Mouse (Mus musculus) liver, embryonic 12.5 days (tissue): ENCODE results near the gene Mfsd13b. TPM values are rescaled to one million over a fixed set of nuclear protein-coding genes. Genes with fewer than 3 reads are reported as not detected.
A peak's percentile ranks its signal among the peaks of the same experiment; 100 is the strongest.

ENCODE experiments used
- ATAC-seq: fragments of 200-750 bp; cut with Nextera tagmentation; 2 replicates; pipeline ENCODE4 v1.8.0; 2017; ENCODE audit warnings: moderate number of reproducible peaks, mild to moderate bottlenecking, moderate library complexity
- H3K27ac ChIP-seq: fragments of 300-500 bp; sonication (generic); 2 replicates; pipeline ENCODE4 v1.5.1; 2016; ENCODE audit warnings: mild to moderate bottlenecking
- H3K27me3 ChIP-seq: fragments of 300-500 bp; sonication (generic); replicated peaks from 2 replicates; pipeline ENCODE4 v1.6.1; 2016; ENCODE audit warnings: mild to moderate bottlenecking, moderate library complexity
- H3K36me3 ChIP-seq: fragments of 300-500 bp; sonication (generic); 2 replicates; pipeline ENCODE4 v1.6.1; 2016; ENCODE audit warnings: mild to moderate bottlenecking, moderate library complexity
- H3K4me1 ChIP-seq: fragments of 300-500 bp; sonication (generic); 2 replicates; pipeline ENCODE4 v1.6.1; 2016
- H3K4me2 ChIP-seq: fragments of 300-500 bp; sonication (generic); 2 replicates; pipeline ENCODE4 v1.6.1; 2016; ENCODE audit warnings: mild to moderate bottlenecking, moderate library complexity
- H3K4me3 ChIP-seq: fragments of 300-500 bp; sonication (generic); 2 replicates; pipeline ENCODE4 v1.5.1; 2016; ENCODE audit warnings: mild to moderate bottlenecking, moderate library complexity
- H3K9ac ChIP-seq: fragments of 300-500 bp; sonication (generic); 2 replicates; pipeline ENCODE4 v1.6.1; 2016; ENCODE audit warnings: mild to moderate bottlenecking, moderate library complexity
- H3K9me3 ChIP-seq: fragments of 300-500 bp; sonication (generic); replicated peaks from 2 replicates; pipeline ENCODE4 v1.6.1; 2016; ENCODE audit warnings: mild to moderate bottlenecking, moderate library complexity
- WGBS: fragments of 180-500 bp; shearing (Covaris S2); methylation state at CpG from one replicate; pipeline ENCODE4 v1.1.7; 2016; ENCODE audit not compliant: insufficient replicate concordance; 5-methylcytosine and 5-hydroxymethylcytosine counted together
- polyA plus RNA-seq: library from polyadenylated mRNA; unstranded; fragments of >200 nt; fragmentation: Nextera tagmentation; extraction: Ambion mirVana; gene quantifications from 2 replicates; pipeline ENCODE4 v1.2.1, GENCODE M21; 2016

Gene Mfsd13b
- polyA plus RNA-seq, 1 experiment from 2014 or later, result not detected

GRCm38 (mm10) chr7:120999021-120999530 lies 16.8 kb downstream of the Mfsd13b start:
- 70% methylated on average over 2 of the region's 2 CpGs for WGBS
- H3K27me3 ChIP-seq, result no peaks in the 10 kb centered on the region
- H3K27ac ChIP-seq, result no peak overlapping the region
- H3K4me3 ChIP-seq, result no peak overlapping the region
- no peaks in the 10 kb centered on the region for H3K9me3 ChIP-seq
- no peaks in the 10 kb centered on the region for H3K4me1 ChIP-seq
- no peak overlapping the region for H3K9ac ChIP-seq
- no peak for ATAC-seq
- H3K36me3 ChIP-seq, result no peaks in the 10 kb centered on the region
- H3K4me2 ChIP-seq, result no peak overlapping the region

- H3K9ac ChIP-seq, result no peak overlapping the region
- H3K27me3 ChIP-seq, result no peaks in the 10 kb centered on the region
- no peak overlapping the region for H3K4me2 ChIP-seq
- no peaks in the 10 kb centered on the region for H3K36me3 ChIP-seq
- H3K9me3 ChIP-seq, result no peaks in the 10 kb centered on the region
- no peak overlapping the region for H3K4me3 ChIP-seq
- WGBS, result 51% methylated on average over 3 of the region's 3 CpGs
- ATAC-seq, result no peak
- H3K4me1 ChIP-seq, result no peaks in the 10 kb centered on the region
- no peak overlapping the region for H3K27ac ChIP-seq
Measured at GRCm38 (mm10) chr7:121000065-121000822, 17.9 kb downstream of the Mfsd13b start.

- H3K4me3 ChIP-seq, result no peak overlapping the region
- no peak overlapping the region for H3K9ac ChIP-seq
- no peak overlapping the region for H3K27ac ChIP-seq
- no peaks in the 10 kb centered on the region for H3K9me3 ChIP-seq
- no peaks in the 10 kb centered on the region for H3K36me3 ChIP-seq
- ATAC-seq, result no peak
- H3K4me2 ChIP-seq, result no peak overlapping the region
- H3K4me1 ChIP-seq, result no peaks in the 10 kb centered on the region
- peaks cover 5% of the 10 kb centered on the region; the same call in 1 of the 2 replicates for H3K27me3 ChIP-seq
- 65% methylated on average over 3 of the region's 3 CpGs for WGBS
Measured at GRCm38 (mm10) chr7:121001879-121002278, 19.6 kb downstream of the Mfsd13b start.

- Histone ChIP-seq H3K9me3 (no peaks in the 10 kb centered on the region), H3K4me1 (no peaks in the 10 kb centered on the region), H3K4me3 (no peak overlapping the region), H3K4me2 (no peak overlapping the region), H3K36me3 (no peaks in the 10 kb centered on the region), H3K9ac (no peak overlapping the region), H3K27me3 (peaks cover 5% of the 10 kb centered on the region; the same call in 1 of the 2 replicates), H3K27ac (no peak overlapping the region)
- ATAC-seq, result no peak
- 81% methylated on average over 5 of the region's 5 CpGs for WGBS
Measured at GRCm38 (mm10) chr7:121002407-121002928, 20.2 kb downstream of the Mfsd13b start.

DNA sequence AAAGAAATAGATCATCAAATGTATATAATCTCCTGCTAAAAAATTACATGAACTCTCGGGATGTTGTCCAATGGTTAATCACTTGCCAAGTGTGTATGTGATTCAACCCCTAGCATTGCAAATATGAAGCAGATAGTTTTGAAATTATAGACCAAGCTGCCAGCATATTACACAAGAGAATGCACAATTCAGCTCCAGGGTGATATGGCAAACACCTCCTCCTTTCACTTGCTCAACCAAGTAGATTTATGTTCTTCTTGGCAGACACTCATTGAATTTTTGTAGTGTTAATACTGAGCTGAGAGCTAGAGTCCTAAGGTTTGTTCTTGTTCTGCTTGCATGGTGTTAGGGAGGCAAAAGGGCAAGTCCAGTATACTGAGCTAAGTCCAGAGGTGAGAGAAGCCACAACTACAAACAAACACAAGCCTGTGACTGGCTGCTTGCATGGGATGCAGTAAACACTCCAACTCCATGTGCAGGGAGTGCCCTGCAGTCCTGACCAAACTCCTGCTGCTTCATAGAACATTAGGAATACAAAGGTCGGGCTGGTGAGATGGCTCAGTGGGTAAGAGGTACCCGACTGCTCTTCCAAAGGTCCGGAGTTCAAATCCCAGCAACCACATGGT lies 21.6 kb downstream of the Mfsd13b start:
- Histone ChIP-seq H3K36me3 (no peaks in the 10 kb centered on the region), H3K4me3 (no peak overlapping the region), H3K4me2 (no peak overlapping the region), H3K27ac (no peak overlapping the region), H3K4me1 (no peaks in the 10 kb centered on the region), H3K9ac (no peak overlapping the region), H3K27me3 (peaks cover 5% of the 10 kb centered on the region; the same call in 1 of the 2 replicates), H3K9me3 (no peaks in the 10 kb centered on the region)
- 64% methylated on average over 4 of the region's 4 CpGs for whole genome bisulfite sequencing
- ATAC-seq, result no peak

DNA sequence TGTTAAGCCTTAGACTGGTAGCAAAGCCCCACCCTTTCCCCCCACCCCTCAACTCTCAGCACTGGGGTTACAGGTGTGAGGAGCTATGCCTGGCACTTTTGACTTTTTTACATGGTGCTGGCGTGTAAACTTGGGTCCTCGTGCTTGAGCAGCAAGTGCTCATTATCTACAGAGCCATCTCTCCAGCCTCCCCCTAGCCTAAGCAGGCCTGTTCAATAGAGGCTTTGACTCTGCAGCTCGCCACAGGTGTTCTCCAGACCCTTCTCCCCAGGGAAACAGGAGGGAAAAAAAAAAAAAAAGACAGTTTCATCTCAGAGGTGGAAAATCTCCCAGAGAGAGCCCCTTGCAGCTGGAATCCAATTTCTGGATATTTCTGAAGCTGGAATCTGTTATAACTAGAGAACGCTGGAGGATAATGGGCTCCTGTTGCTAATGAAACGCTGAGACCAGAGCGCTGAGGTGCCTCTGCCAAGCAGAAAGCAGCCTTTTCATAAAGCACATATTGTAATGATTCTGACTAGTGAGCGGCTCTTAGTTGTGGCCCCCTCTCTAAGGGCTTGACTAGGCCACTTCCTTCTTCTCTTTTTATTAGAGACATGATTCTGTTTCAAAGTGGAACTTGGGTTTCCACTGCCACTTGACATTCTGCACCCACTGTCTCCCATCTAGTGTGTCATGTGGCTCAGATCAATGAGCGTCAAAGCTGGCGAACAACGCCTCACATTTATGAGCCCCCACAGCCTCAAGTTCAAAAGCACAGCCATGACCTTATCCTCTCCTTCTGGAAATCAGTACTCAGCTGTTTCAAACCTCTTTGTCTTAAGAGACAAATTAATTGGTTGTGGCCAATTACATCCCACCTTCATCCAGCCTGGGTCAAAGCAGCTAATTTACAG lies 29.7 kb downstream of the Mfsd13b start:
- no peak for ATAC-seq

DNA sequence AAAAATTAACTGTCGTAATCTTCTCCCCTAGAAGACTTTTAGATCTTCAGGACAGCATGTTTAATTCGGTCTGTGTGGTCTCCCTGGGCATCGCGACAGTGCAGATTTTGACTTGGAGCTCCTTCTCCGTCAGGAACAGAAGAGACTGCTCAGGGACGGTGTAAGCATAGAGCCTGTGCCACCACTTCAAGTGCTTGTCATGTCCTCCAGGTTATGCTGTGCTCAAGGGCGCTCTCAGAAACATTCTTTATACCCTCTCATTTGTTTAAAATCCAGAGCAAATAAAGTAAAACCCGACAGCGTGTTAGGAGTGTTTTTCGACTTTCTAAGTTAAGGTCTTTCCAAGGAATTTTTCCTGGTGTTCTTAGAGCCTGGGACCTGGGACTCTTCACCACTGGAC lies 32.2 kb downstream of the Mfsd13b start:
- H3K9ac ChIP-seq, result no peak overlapping the region

More for the DNA sequence above, 29.7 kb downstream of the Mfsd13b start:
- WGBS, result 70% methylated on average over 10 of the region's 10 CpGs
- H3K27me3 ChIP-seq, result peaks cover 20% of the 10 kb centered on the region
- H3K9ac ChIP-seq, result no peak overlapping the region
- no peaks in the 10 kb centered on the region for H3K9me3 ChIP-seq
- H3K4me1 ChIP-seq, result no peaks in the 10 kb centered on the region
- H3K4me3 ChIP-seq, result no peak overlapping the region
- H3K27ac ChIP-seq, result no peak overlapping the region
- H3K36me3 ChIP-seq, result no peaks in the 10 kb centered on the region
- no peak overlapping the region for H3K4me2 ChIP-seq

DNA sequence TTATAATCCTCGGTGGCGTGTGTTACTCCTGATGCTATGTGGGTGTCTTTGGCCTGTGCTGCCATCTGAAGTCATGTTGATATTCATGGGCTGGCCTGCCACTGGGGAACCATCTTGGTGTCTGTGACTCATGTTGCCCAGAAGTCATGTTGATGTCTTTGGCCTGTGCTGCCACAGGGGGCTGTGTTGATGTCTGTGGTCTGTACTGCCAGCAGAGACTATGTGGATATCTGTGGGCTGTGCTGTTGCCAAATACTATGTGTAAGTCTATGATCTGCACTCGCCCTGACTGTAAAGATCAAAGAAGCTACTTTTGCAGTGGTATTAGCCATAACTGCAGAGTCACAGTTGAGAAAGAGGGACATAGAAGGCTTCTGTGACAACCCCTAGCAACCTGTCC lies 36.5 kb downstream of the Mfsd13b start:
- H3K27me3 ChIP-seq, result peaks cover 13% of the 10 kb centered on the region
- no peak overlapping the region for H3K4me3 ChIP-seq
- no peak overlapping the region for H3K27ac ChIP-seq
- no peaks in the 10 kb centered on the region for H3K9me3 ChIP-seq
- H3K36me3 ChIP-seq, result no peaks in the 10 kb centered on the region
- no peak overlapping the region for H3K4me2 ChIP-seq
- no peaks in the 10 kb centered on the region for H3K4me1 ChIP-seq
- no peak for ATAC-seq
- H3K9ac ChIP-seq, result no peak overlapping the region
- WGBS, result 75% methylated on average over 3 of the region's 3 CpGs

More for the DNA sequence above, 32.2 kb downstream of the Mfsd13b start:
- Histone ChIP-seq H3K4me3 (no peak overlapping the region), H3K27ac (no peak overlapping the region), H3K4me2 (no peak overlapping the region), H3K27me3 (peaks cover 20% of the 10 kb centered on the region), H3K4me1 (no peaks in the 10 kb centered on the region), H3K36me3 (no peaks in the 10 kb centered on the region), H3K9me3 (no peaks in the 10 kb centered on the region)
- WGBS, result 72% methylated on average over 10 of the region's 10 CpGs
- no peak for ATAC-seq

GRCm38 (mm10) chr7:121020277-121020676 lies 38.0 kb downstream of the Mfsd13b start:
- WGBS, result 36% methylated on average over 8 of the region's 8 CpGs
- H3K9ac ChIP-seq, result no peak overlapping the region
- peaks cover 8% of the 10 kb centered on the region for H3K4me1 ChIP-seq
- H3K36me3 ChIP-seq, result no peaks in the 10 kb centered on the region
- H3K4me3 ChIP-seq, result no peak overlapping the region
- H3K4me2 ChIP-seq, result no peak overlapping the region
- no peak for ATAC-seq
- H3K27ac ChIP-seq, result no peak overlapping the region
- H3K9me3 ChIP-seq, result no peaks in the 10 kb centered on the region
- H3K27me3 ChIP-seq, result peaks cover 13% of the 10 kb centered on the region

- no peaks in the 10 kb centered on the region for H3K36me3 ChIP-seq
- no peak overlapping the region for H3K9ac ChIP-seq
- peak; percentile 85 for ATAC-seq
- H3K4me1 ChIP-seq, result peaks cover 16% of the 10 kb centered on the region
- peak overlapping the region; percentile 29; the same call in 1 of the 2 replicates for H3K4me2 ChIP-seq
- H3K27ac ChIP-seq, result peak overlapping the region; percentile 12; the same call in 1 of the 2 replicates
- H3K4me3 ChIP-seq, result no peak overlapping the region
- H3K9me3 ChIP-seq, result no peaks in the 10 kb centered on the region
- WGBS, result 40% methylated on average over 6 of the region's 6 CpGs
- H3K27me3 ChIP-seq, result peaks cover 13% of the 10 kb centered on the region; the same call in 1 of the 2 replicates
Measured at GRCm38 (mm10) chr7:121025221-121026008, 43.1 kb downstream of the Mfsd13b start.

DNA sequence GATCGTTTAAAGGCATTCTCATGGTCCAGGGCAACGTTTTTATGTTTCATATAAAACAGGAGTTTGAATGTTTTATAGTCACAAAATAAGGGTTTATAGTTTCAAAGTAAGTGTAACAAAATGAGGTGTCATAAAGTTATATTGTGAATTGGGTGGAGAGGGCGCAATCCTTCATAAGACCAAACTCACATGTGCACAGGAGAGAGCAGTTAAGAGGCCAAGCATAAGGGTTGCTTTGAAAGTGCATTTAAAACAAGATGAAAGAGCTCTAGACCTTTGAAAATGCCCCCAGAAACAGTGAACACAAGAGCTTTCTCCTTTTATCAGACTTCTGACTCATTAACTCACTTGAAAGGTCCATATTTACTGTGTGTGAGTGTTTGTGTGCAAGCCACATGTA lies 44.0 kb downstream of the Mfsd13b start:
- no peak overlapping the region for H3K27ac ChIP-seq
- peaks cover 16% of the 10 kb centered on the region for H3K4me1 ChIP-seq
- peaks cover 19% of the 10 kb centered on the region; the same call in 1 of the 2 replicates for H3K27me3 ChIP-seq
- no peak for ATAC-seq
- H3K9me3 ChIP-seq, result no peaks in the 10 kb centered on the region
- WGBS, result 53% methylated on average over 3 of the region's 3 CpGs
- no peak overlapping the region for H3K9ac ChIP-seq
- H3K36me3 ChIP-seq, result no peaks in the 10 kb centered on the region
- no peak overlapping the region for H3K4me2 ChIP-seq
- H3K4me3 ChIP-seq, result no peak overlapping the region
